Mouse (Mus musculus): Measurements from ENCODE around the gene Senp6. TPM values are rescaled to one million over a fixed set of nuclear protein-coding genes. Genes with fewer than 3 reads are reported as not detected.
"Not testable (repeated sequence)": the region's sequence is repeated elsewhere in the genome, so short reads cannot be mapped to it uniquely, and the experiment has no call there.

Gene Senp6
- polyA plus RNA-seq, 2 experiments = 14.6 to 15.2 TPM

DNA sequence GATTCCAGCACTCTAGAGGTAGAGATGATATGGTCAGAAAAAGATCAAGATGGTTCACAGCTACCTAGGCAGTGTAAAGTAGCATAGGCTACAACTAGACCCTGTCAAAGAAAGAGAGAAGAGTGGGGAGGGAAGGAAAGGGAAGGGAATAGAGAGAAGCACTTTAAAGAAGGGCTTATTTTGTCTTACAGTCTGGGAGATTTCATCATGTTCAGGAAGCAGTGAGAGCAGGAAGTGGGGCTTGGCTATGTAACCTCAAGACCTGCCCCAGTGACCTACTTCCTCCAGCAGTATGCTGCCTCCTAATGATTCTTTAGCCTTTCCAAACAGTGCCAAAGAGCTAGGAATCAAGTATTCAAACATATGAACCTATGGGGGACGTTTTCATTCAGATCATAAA is 14.2 kb downstream of the Senp6 start:
- Histone ChIP-seq H3K36me3 (replicated peaks; ENCODE audit: control insufficient read depth, insufficient read depth, low read depth) (no peaks in the 10 kb centered on the region), H3K4me2 (ENCODE audit: low read depth) (no peak overlapping the region), H3K4me1 (replicated peaks; ENCODE audit: control insufficient read depth in 2 of 2, insufficient read depth in 2 of 2, low read length in 1 of 2) (peaks cover 6 to 21% of the 10 kb centered on the region in 2 experiments), H3K27ac (no peak overlapping the region), H3K27me3 (ENCODE audit: control insufficient read depth, insufficient read depth, low read length) (no peaks in the 10 kb centered on the region), H3K4me3 (ENCODE audit: insufficient read depth in 1 of 2, low read depth in 2 of 2, low read length in 2 of 2) (no peak overlapping the region), H3K9me3 (ENCODE audit: control insufficient read depth, low read length) (no peaks in the 10 kb centered on the region), H3K9ac (replicated peaks) (no peak overlapping the region)
- no peak for TF ChIP-seq EP300 (IDR thresholded peaks at IDR 0.05; ENCODE audit: low read depth)
- no peak for TF ChIP-seq CTCF (IDR thresholded peaks at IDR 0.05; ENCODE audit: low read depth)
- 46% methylated on average over 1 of the region's 1 CpGs for WGBS (ENCODE audit: insufficient replicate concordance)
- ATAC-seq (ENCODE audit: insufficient read depth) (no peak), DNase-seq (ENCODE audit: low read depth in 3 of 3, low spot score in 3 of 3) (no peak)

DNA sequence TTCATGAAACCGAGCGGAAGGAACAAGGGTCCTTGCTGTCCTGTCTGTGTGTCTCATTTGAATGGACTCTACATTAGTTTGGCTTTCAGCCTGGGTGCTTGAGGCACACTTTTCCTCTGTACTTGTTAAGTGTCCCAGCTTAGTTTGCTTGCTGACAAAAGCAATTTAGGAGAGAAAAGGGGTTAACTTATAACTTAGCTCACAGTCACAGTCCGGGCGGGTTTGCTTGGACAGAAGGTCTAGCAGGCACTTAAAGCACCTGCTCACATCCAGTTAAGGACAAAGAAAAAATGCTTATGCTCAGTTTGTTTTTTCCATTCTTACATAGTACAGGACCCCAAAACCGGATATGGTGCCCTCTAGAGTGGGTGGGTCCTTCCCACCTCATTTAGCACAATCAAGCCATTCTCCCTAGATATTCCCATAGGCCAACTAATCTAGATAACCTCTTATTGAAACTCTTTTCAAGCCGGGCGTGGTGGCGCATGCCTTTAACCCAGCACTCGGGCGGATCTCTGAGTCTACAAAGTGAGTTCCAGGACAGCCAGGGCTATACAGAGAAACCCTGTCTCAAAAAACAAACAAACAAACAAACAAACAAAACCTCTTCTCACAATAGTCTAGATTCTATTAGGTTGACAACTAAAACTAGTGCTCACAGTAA is 17.9 kb downstream of the Senp6 start:
- Histone ChIP-seq H3K36me3 (replicated peaks; ENCODE audit: control insufficient read depth, insufficient read depth, low read depth) (no peaks in the 10 kb centered on the region), H3K4me3 (ENCODE audit: insufficient read depth in 1 of 2, low read depth in 2 of 2, low read length in 2 of 2) (no peak overlapping the region), H3K4me2 (ENCODE audit: low read depth) (no peak overlapping the region), H3K9ac (replicated peaks) (no peak overlapping the region), H3K9me3 (ENCODE audit: control insufficient read depth, low read length) (no peaks in the 10 kb centered on the region), H3K27ac (no peak overlapping the region), H3K27me3 (ENCODE audit: control insufficient read depth, insufficient read depth, low read length) (no peaks in the 10 kb centered on the region), H3K4me1 (replicated peaks; ENCODE audit: control insufficient read depth in 2 of 2, insufficient read depth in 2 of 2, low read length in 1 of 2) (peaks cover 8 to 26% of the 10 kb centered on the region in 2 experiments)
- TF ChIP-seq EP300 (IDR thresholded peaks at IDR 0.05; ENCODE audit: low read depth) = no peak
- TF ChIP-seq CTCF (IDR thresholded peaks at IDR 0.05; ENCODE audit: low read depth) = no peak
- DNase-seq (ENCODE audit: low read depth in 3 of 3, low spot score in 3 of 3) = no peak
- WGBS (ENCODE audit: insufficient replicate concordance) = 58% methylated on average over 10 of the region's 10 CpGs
- no peak for ATAC-seq (ENCODE audit: insufficient read depth)

DNA sequence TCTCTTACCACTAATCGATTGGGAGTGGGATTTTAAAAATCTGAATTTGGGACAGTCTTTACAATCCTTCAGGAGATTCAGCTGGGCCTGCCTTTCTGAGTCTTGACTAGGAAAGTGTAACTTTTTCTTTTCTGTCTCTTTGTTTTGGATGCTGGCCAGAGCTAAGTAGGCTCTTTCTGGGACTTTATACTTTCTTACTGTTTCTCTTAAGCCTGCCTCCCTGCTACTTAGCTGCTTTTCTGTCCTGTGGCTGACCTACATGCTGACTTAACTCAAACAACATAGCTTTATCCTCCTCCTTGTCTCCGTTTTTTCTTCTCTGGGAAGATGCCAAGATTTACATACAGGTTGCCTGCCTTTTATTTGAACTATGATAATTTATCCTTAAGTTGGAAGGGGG is 19.0 kb downstream of the Senp6 start:
- no peaks in the 10 kb centered on the region for H3K9me3 ChIP-seq (ENCODE audit: control insufficient read depth, low read length)
- H3K27me3 ChIP-seq (ENCODE audit: control insufficient read depth, insufficient read depth, low read length) = no peaks in the 10 kb centered on the region
- H3K4me2 ChIP-seq (ENCODE audit: low read depth) = no peak overlapping the region
- TF ChIP-seq EP300 (IDR thresholded peaks at IDR 0.05; ENCODE audit: low read depth) = no peak
- TF ChIP-seq CTCF (IDR thresholded peaks at IDR 0.05; ENCODE audit: low read depth) = no peak
- H3K27ac ChIP-seq = no peak overlapping the region
- no peak overlapping the region for H3K4me3 ChIP-seq (ENCODE audit: insufficient read depth in 1 of 2, low read depth in 2 of 2, low read length in 2 of 2)
- H3K4me1 ChIP-seq (replicated peaks; ENCODE audit: control insufficient read depth in 2 of 2, insufficient read depth in 2 of 2, low read length in 1 of 2) = peaks cover 8 to 26% of the 10 kb centered on the region in 2 experiments
- no peak overlapping the region for H3K9ac ChIP-seq (replicated peaks)
- WGBS (ENCODE audit: insufficient replicate concordance) = 66% methylated on average over 2 of the region's 2 CpGs
- DNase-seq (ENCODE audit: low read depth in 3 of 3, low spot score in 3 of 3) = no peak
- H3K36me3 ChIP-seq (replicated peaks; ENCODE audit: control insufficient read depth, insufficient read depth, low read depth) = no peaks in the 10 kb centered on the region
- ATAC-seq (ENCODE audit: insufficient read depth) = no peak

DNA sequence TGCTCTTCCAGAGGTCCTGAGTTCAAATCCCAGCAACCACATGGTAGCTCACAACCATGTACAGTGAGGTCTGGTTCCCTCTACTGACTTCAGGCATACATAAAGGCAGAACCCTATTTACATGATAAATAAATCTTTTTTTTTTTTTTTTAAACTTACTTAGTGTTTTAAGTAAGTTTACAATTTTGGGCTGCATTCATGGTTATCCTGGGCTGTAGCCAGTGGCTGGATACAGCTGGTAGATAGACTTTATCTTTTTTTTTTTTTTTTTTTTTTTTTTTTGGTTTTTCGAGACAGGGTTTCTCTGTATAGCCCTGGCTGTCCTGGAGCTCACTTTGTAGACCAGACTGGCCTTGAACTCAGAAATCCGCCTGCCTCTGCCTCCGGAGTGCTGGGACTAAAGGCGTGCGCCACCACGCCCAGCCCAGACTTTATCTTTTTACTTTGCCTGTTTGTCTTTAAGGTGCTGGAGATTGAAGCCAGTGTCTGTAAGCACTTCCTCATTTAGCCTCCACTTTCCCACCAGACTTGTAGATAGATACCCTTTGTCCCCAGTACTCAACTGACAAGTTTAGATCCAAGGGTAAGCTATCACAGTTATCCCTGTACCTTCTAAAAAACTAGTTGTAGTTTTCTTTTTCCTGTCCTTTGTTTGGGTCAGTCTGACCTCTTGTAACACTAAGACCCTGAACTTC is 19.7 kb downstream of the Senp6 start:
- peaks cover 8 to 26% of the 10 kb centered on the region in 2 experiments for H3K4me1 ChIP-seq (replicated peaks; ENCODE audit: control insufficient read depth in 2 of 2, insufficient read depth in 2 of 2, low read length in 1 of 2)
- H3K9me3 ChIP-seq (ENCODE audit: control insufficient read depth, low read length); H3K4me2 ChIP-seq (ENCODE audit: low read depth); H3K27me3 ChIP-seq (ENCODE audit: control insufficient read depth, insufficient read depth, low read length); H3K9ac ChIP-seq (replicated peaks); H3K27ac ChIP-seq; H3K4me3 ChIP-seq (ENCODE audit: insufficient read depth in 1 of 2, low read depth in 2 of 2, low read length in 2 of 2); H3K36me3 ChIP-seq (replicated peaks; ENCODE audit: control insufficient read depth, insufficient read depth, low read depth): not testable (repeated sequence)
- WGBS (ENCODE audit: insufficient replicate concordance) = 8% methylated on average over 5 of the region's 6 CpGs
- peak; percentile 65 for ATAC-seq (ENCODE audit: insufficient read depth)
- peak in 2 of 3 experiments; percentile 27 to 32 for DNase-seq (ENCODE audit: low read depth in 3 of 3, low spot score in 3 of 3)

DNA sequence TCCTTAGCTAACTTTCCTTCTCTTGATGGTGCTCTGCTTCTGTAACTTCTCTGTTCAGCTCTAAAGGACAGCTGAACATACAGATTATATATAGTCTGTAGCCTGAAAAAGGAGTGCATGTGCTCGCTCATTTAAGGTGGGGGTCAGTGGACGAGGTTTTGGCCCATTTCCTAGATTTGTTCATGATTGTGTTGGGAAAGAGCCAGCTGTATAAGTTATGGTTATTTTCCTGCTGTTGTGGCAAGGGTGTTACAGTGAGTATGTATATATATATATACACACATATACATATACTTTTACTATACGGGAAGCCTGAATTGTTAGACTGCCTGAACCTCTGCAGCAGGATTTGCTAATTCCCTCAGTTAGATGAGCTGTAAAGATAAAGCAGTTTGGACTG is 22.7 kb downstream of the Senp6 start:
- Histone ChIP-seq H3K27ac (no peak overlapping the region), H3K4me2 (ENCODE audit: low read depth) (no peak overlapping the region), H3K9ac (replicated peaks) (no peak overlapping the region), H3K9me3 (ENCODE audit: control insufficient read depth, low read length) (no peaks in the 10 kb centered on the region), H3K4me3 (ENCODE audit: insufficient read depth in 1 of 2, low read depth in 2 of 2, low read length in 2 of 2) (no peak overlapping the region), H3K27me3 (ENCODE audit: control insufficient read depth, insufficient read depth, low read length) (no peaks in the 10 kb centered on the region), H3K36me3 (replicated peaks; ENCODE audit: control insufficient read depth, insufficient read depth, low read depth) (peaks cover 6% of the 10 kb centered on the region; the same call in 1 of the 2 replicates), H3K4me1 (replicated peaks; ENCODE audit: control insufficient read depth in 2 of 2, insufficient read depth in 2 of 2, low read length in 1 of 2) (peaks cover 8 to 16% of the 10 kb centered on the region in 2 experiments)
- DNase-seq (ENCODE audit: low read depth in 3 of 3, low spot score in 3 of 3) (no peak), ATAC-seq (ENCODE audit: insufficient read depth) (no peak)
- TF ChIP-seq CTCF (IDR thresholded peaks at IDR 0.05; ENCODE audit: low read depth) (no peak), EP300 (IDR thresholded peaks at IDR 0.05; ENCODE audit: low read depth) (no peak)
- WGBS (ENCODE audit: insufficient replicate concordance) = 60% methylated on average over 3 of the region's 3 CpGs

All from liver, embryonic 14.5 days (tissue).